Mouse (Mus musculus): ENCODE measurements around the gene 3110040N11Rik.
"Not testable (repeated sequence)": the region's sequence is repeated elsewhere in the genome, so short reads cannot be mapped to it uniquely, and the experiment has no call there.

The 3110040N11Rik gene

GRCm38 (mm10) chr7:81789095-81789757 lies at the start of gene 3110040N11Rik:
TSS of gene 3110040N11Rik (minus strand) at chr7:81789478.
- peak; percentile 85 for DNase-seq

- not testable (repeated sequence) for DNase-seq
These were observed 48.5 kb upstream of the 3110040N11Rik start for GRCm38 (mm10) chr7:81837771-81838170.

- DNase-seq, result no peak
These were observed 46.2 kb upstream of the 3110040N11Rik start for GRCm38 (mm10) chr7:81835430-81835829.

GRCm38 (mm10) chr7:81834847-81835246 lies 45.6 kb upstream of the 3110040N11Rik start:
- DNase-seq, result no peak

- DNase-seq, result no peak
These were observed 40.2 kb upstream of the 3110040N11Rik start, which contains the start of gene Btbd1 for GRCm38 (mm10) chr7:81829379-81829894. TSS of gene Btbd1 (minus strand) at chr7:81829431.

- DNase-seq, result peak; percentile 54
These were observed 39.6 kb upstream of the 3110040N11Rik start for GRCm38 (mm10) chr7:81828681-81829378.

GRCm38 (mm10) chr7:81827806-81828667 lies 38.8 kb upstream of the 3110040N11Rik start:
- no peak for DNase-seq

GRCm38 (mm10) chr7:81825381-81825780 lies 36.1 kb upstream of the 3110040N11Rik start:
- DNase-seq, result no peak

- no peak for DNase-seq
These were observed 35.6 kb upstream of the 3110040N11Rik start for GRCm38 (mm10) chr7:81824906-81825305.

- DNase-seq, result no peak
These were observed 16.8 kb upstream of the 3110040N11Rik start for GRCm38 (mm10) chr7:81806067-81806466.

GRCm38 (mm10) chr7:81788536-81788935 lies 742 bp downstream of the 3110040N11Rik start:
- no peak for DNase-seq

- DNase-seq, result no peak
These were observed 11.5 kb downstream of the 3110040N11Rik start for GRCm38 (mm10) chr7:81777667-81778218.

GRCm38 (mm10) chr7:81775325-81775724 lies 14.0 kb downstream of the 3110040N11Rik start:
- DNase-seq, result no peak

- DNase-seq, result no peak
These were observed 16.3 kb downstream of the 3110040N11Rik start for GRCm38 (mm10) chr7:81772786-81773539.

- DNase-seq, result peak; percentile 16
These were observed 26.0 kb downstream of the 3110040N11Rik start for GRCm38 (mm10) chr7:81763110-81763845.

- peak; percentile 75 for DNase-seq
These were observed 26.8 kb downstream of the 3110040N11Rik start, which contains the start of gene Ramac for GRCm38 (mm10) chr7:81762180-81763109. TSS of gene Ramac (plus strand) at chr7:81762925.

GRCm38 (mm10) chr7:81747956-81748355 lies 41.3 kb downstream of the 3110040N11Rik start:
- no peak for DNase-seq

GRCm38 (mm10) chr7:81744145-81744544 lies 45.1 kb downstream of the 3110040N11Rik start:
- DNase-seq, result peak; percentile 15

- no peak for DNase-seq
These were observed 49.3 kb downstream of the 3110040N11Rik start for GRCm38 (mm10) chr7:81740010-81740409.

All from cerebellum, adult 11 months (tissue).